Mouse (Mus musculus): ENCODE measurements at regions not wholly inside any gene's neighbourhood (a gene's known extent, or its start where the extent isn't known, plus 50 kb on each side); places are given as distances from the start of the nearest gene placed in this dataset.
A peak's percentile ranks its signal among the peaks of the same experiment; 100 is the strongest.

- Histone ChIP-seq H3K27ac (ENCODE audit: low read length) (no peak overlapping the region), H3K4me3 (replicated peaks; ENCODE audit: low read length) (no peak overlapping the region), H3K9ac (replicated peaks; ENCODE audit: low read depth, low read length) (no peak overlapping the region), H3K36me3 (ENCODE audit: control insufficient read depth, insufficient read depth) (no peaks in the 10 kb centered on the region), H3K4me1 (replicated peaks; ENCODE audit: control insufficient read depth, insufficient read depth, low read length) (no peaks in the 10 kb centered on the region), H3K9me3 (ENCODE audit: control insufficient read depth, low read length) (no peaks in the 10 kb centered on the region), H3K27me3 (replicated peaks; ENCODE audit: control insufficient read depth, insufficient read depth, low read length) (no peaks in the 10 kb centered on the region), H3K4me2 (ENCODE audit: low read length) (no peak overlapping the region)
- peak; percentile 38; the same call in 1 of the 2 replicates for ATAC-seq
- WGBS, result 66% methylated on average over 2 of the region's 2 CpGs
These were observed 135.8 kb upstream of the Gm6812 start for GRCm38 (mm10) chrX:69028650-69029049.

GRCm38 (mm10) chrX:69009190-69009589 lies 116.3 kb upstream of the Gm6812 start:
- Histone ChIP-seq H3K9ac (replicated peaks; ENCODE audit: low read depth, low read length) (no peak overlapping the region), H3K9me3 (ENCODE audit: control insufficient read depth, low read length) (no peaks in the 10 kb centered on the region), H3K4me2 (ENCODE audit: low read length) (no peak overlapping the region), H3K27me3 (replicated peaks; ENCODE audit: control insufficient read depth, insufficient read depth, low read length) (no peaks in the 10 kb centered on the region), H3K36me3 (ENCODE audit: control insufficient read depth, insufficient read depth) (no peaks in the 10 kb centered on the region), H3K27ac (ENCODE audit: low read length) (no peak overlapping the region), H3K4me3 (replicated peaks; ENCODE audit: low read length) (no peak overlapping the region), H3K4me1 (replicated peaks; ENCODE audit: control insufficient read depth, insufficient read depth, low read length) (no peaks in the 10 kb centered on the region)
- ATAC-seq, result 0 out of 2 replicates have a peak, but pooled peaks have one; percentile 28
- WGBS, result 70% methylated on average over 2 of the region's 2 CpGs

- no peaks in the 10 kb centered on the region for H3K27me3 ChIP-seq (replicated peaks; ENCODE audit: control insufficient read depth, insufficient read depth, low read length)
- no peaks in the 10 kb centered on the region for H3K9me3 ChIP-seq (ENCODE audit: control insufficient read depth, low read length)
- H3K27ac ChIP-seq (ENCODE audit: low read length), result no peak overlapping the region
- no peak overlapping the region for H3K4me2 ChIP-seq (ENCODE audit: low read length)
- peak; percentile 66; the same call in 1 of the 2 replicates for ATAC-seq
- H3K9ac ChIP-seq (replicated peaks; ENCODE audit: low read depth, low read length), result no peak overlapping the region
- 49% methylated on average over 4 of the region's 4 CpGs for WGBS
- H3K36me3 ChIP-seq (ENCODE audit: control insufficient read depth, insufficient read depth), result no peaks in the 10 kb centered on the region
- no peaks in the 10 kb centered on the region for H3K4me1 ChIP-seq (replicated peaks; ENCODE audit: control insufficient read depth, insufficient read depth, low read length)
- no peak overlapping the region for H3K4me3 ChIP-seq (replicated peaks; ENCODE audit: low read length)
These were observed 115.1 kb upstream of the Gm6812 start for GRCm38 (mm10) chrX:69007986-69008385.

Data from forebrain, embryonic 16.5 days (tissue).